Mouse (Mus musculus) liver, adult 2 months (tissue): ENCODE data around the gene Vsig8.

Experiments used
- CTCF ChIP-seq: fragments of 200-500 bp; IDR thresholded peaks from 2 replicates; pipeline ENCODE4 v1.5.1; 2011; ENCODE audit warnings: low read depth, low read length, control low read depth
- POLR2A ChIP-seq: fragments of 200-500 bp; IDR thresholded peaks from 2 replicates; pipeline ENCODE4 v1.6.1; 2011; ENCODE audit warnings: low read length, control low read depth; ENCODE audit not compliant: insufficient read depth; ENCODE audit errors: extremely low read depth

DNA sequence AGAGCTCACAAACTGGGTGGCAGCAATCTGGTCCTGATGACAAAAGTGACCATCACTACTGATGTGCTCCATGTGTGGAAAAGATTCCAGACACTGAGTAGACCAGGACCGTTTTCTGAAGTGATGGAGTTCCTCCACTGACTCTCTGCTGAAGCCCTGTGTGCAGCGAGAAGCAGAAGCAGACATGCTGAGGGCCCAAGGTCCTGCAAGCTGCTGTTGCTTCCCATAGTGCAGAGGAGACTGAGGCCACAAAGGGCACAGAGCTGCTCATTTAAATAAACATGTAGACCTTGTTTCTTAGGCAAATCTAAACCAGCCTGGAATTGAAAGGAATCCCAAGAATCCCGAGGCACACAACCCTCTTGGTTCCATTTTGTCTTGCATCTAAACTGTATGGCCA, 37.6 kb downstream of the Vsig8 start:
- TF ChIP-seq CTCF (no peak), POLR2A (no peak)
